Mouse (Mus musculus) adrenal gland, adult 18-20 months (tissue): Measurements from ENCODE around the gene Rabif. TPM values are rescaled to one million over a fixed set of nuclear protein-coding genes. Genes with fewer than 3 reads are reported as not detected.
"Not testable (repeated sequence)": the region's sequence is repeated elsewhere in the genome, so short reads cannot be mapped to it uniquely, and the experiment has no call there.

Experiments
- DNase-seq, 2 experiments: peaks; one replicate each; pipeline ENCODE4 v3.0.0; 2021 to 2022; ENCODE audit warnings: low spot score in 2 of 2
- total RNA-seq, 2 experiments: library from RNA; stranded (reverse); gene quantifications; 1 replicate in 1 of 2; 2 replicates in 1 of 2; pipeline ENCODE4 v1.2.3; 2021

The Rabif gene
- total RNA-seq, 2 experiments from 2014 or later = 22.0 to 27.1 TPM

DNA sequence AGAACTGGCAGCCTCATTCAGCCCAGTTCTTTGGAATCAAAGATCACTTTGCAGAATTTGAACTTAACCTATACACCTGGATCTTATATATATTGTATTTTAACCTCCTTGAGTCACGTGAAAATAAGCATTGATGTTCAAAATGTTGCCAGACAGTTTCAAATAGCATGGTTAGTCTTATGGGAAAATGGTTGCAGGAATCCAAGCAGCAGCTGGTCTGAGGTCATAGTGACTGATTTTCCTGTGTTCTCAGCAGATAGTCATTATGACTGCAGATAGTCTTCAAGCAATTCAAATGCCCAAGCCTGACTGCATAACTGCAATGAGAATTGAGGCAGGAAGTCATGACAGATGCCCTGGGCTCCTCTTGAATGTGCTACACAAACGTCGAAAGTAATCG is 17.7 kb downstream of the Rabif start:
- no peak for DNase-seq

GRCm38 (mm10) chr1:134512584-134512983 is 18.1 kb downstream of the Rabif start:
- DNase-seq = no peak

DNA sequence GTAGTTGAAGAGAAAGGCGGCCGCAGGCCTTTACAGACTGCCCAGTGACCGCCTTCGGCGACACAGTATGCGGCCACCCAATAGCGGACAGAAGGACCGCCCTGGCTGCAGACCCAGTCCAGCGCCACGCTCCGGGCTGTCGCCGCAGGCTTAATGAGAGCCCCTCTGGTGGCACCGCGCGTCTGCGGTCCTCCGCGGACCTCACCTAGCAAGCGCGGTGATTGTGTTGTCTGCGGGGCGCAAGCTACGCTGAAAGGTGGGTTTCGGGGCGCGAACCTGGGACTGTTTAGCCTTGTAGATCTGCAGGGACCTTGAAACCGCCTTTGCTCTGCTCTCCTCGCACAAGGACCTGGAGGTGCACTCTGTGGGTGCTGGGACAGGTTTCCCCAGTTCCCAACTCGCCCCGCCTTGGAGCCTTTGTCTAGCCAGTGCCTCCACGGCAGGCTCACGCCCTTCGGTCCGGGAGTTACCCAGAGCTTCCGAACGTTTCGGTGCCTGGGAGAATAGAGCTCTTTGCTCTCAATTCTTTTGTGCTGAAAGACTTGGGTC is 18.9 kb downstream of the Rabif start:
- peak; percentile 22 to 40 for DNase-seq

DNA sequence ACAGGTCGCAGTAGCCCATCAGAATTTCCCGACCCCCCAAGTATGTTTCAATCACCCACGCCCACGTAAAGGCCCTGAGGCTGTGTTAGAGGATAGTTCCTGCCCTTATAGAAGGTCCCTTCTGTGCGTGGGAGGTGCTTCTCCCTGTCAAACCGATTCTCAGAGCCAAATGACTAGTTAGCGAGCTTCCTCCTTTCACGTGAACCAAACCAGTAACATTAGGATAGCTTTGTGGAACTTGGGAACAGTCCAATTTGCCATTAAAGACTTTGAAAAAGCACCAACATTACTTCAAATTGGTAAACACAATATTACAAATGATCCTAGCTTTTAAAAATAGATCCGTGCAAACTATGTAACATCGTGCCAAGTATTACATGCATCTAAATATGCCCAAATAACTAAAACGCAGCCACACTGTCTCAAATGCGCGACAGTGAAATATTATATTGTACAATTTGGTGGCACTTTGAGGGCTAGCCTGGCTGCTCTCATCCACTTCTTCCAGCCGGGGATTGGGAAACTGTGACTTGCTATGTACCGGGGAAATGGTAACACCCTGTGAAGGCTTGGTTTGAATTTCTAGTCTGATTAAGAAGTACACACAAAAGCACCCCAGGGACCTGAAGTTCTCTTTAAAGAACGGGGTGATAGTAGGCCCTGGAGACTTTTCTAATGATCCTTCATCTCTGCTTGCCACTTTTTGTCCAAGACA is 19.6 kb downstream of the Rabif start:
- no peak for DNase-seq

GRCm38 (mm10) chr1:134515891-134516290 is 21.4 kb downstream of the Rabif start:
- no peak for DNase-seq

DNA sequence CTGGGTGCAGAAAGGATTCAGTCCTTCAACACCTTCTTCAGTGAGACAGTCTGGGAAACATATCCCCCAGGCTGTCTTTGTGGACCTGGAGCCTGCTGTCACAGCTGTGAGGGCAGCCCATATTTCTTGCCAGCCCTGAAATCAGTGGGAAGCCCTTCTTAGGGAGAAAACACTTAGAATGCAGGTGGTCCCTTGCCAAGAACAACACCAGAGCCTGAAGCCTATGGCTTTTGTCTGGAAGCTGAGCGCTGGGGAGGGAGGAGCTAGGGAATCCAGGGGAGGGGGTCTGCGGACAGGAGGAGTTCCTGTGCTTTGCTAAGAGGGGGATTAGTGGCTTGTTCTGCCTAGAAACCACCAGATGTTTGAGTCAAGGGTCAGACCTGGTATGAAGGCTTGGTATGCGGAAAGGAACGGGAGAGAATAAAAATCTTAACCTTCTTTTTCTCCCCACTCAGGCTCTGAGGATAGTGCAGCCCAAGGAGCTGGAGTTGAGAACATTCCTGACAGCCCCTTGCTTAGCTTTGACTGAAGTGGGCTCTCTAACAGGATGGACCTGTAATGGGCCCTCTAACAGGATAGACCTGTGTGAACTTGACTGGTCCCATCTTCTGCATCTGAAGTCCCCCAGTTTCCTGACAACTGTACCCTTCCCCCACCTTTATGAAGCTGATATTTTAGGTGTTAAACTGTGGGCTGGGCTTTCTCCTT is 22.2 kb downstream of the Rabif start:
- DNase-seq = no peak

DNA sequence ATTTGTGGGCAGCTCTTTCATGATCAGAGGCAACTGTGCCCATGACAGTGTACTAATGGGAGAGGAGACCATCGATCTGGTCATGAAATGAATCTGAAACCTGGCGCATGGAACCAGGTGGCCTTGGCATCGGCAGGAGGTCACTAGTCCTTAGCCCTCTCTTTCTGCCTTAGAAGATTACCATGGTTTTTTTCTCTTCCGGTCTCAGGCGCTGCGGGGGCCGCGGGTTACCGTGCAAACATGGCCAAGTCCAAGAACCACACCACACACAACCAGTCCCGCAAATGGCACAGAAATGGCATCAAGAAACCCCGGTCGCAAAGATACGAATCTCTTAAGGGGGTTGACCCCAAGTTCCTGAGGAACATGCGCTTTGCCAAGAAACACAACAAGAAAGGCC is 23.4 kb downstream of the Rabif start:
- DNase-seq = not testable (repeated sequence)

DNA sequence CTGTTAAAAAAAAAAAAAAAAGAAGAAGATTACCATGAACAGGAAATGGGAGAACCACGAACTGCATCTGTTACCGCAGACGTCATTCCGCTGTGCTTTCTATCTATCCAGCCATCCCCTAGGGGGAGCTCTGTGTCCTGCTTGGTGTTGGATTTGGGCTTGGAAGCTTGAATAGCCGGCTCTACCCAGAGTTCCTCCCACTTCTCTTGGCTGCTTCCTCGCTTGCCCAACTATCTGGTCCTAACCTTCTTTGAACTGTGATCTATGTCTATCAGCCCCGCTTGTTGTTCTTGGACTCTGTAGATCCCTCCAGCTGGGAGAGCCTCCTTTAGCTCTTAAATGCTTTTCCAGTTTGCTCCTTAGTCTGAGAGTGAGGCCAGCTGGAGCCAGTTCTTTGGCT is 24.2 kb downstream of the Rabif start:
- peak; percentile 79 to 80 for DNase-seq

GRCm38 (mm10) chr1:134519201-134519600 is 24.8 kb downstream of the Rabif start:
- not testable (repeated sequence) for DNase-seq

GRCm38 (mm10) chr1:134520001-134520721 is 25.7 kb downstream of the Rabif start:
- DNase-seq = no peak

DNA sequence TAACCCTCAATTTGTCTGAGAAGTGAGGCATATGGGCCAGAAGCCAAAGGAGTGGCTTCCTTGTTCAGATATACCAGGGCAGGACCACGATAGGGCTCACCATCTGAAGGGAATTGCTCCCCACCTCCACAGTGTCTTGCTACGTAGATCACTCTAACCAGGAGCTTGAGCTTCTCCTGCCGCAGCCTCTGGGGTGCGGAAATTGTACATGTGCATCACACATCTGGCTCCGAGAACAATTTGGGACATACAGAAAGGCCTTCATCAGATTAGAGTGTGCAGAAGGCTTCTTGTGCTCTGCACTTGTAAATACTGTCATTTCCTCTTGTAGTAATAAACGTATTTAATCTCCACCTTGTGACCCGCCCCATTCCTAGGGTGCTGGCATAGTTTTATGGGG is 26.7 kb downstream of the Rabif start:
- DNase-seq = no peak

GRCm38 (mm10) chr1:134522325-134522724 is 27.9 kb downstream of the Rabif start:
- DNase-seq = no peak

DNA sequence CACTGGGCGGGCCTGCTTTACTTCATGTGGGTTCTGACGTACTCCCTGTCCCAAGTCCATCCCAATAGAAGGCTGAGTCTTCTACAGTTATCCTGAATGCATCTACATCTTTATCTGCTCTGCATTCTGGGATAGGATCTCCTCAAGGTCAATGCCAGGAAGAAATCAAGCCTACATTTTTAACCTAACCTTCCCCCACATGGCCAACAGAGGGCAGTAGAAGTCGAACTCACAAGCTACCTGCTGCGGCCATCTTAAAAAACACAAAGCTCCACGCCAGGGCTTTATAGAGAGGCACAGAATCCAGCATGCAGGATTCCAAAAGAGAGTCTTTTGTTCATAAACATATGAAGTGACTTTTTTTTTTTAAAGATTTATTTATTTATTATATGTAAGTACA is 30.0 kb downstream of the Rabif start:
- peak in 1 of 2 experiments; percentile 30 for DNase-seq

- DNase-seq = no peak
These were observed 30.6 kb downstream of the Rabif start for GRCm38 (mm10) chr1:134525015-134525414.

- no peak for DNase-seq
These were observed 32.3 kb downstream of the Rabif start for GRCm38 (mm10) chr1:134526752-134527151.

GRCm38 (mm10) chr1:134530618-134531017 is 36.2 kb downstream of the Rabif start:
- no peak for DNase-seq

DNA sequence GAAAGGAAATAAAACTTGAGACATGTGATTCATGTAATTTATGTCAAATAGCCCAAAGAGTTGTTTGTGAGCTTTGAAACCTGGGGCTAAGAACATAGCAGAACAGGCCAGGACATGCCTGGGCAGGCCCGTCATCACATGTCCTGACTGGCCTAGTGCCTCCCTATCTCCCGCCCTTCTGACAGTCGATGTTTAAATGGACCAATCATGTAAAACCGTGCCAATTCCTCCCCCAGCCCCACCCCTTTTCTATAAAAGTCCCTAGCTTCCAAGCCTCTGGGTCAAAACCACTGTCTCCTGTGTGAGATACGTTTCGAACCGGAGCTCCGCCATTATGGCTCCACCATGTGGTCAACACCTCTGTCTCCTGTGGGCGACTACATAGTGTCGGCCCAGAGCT is 39.3 kb downstream of the Rabif start:
- not testable (repeated sequence) for DNase-seq

DNA sequence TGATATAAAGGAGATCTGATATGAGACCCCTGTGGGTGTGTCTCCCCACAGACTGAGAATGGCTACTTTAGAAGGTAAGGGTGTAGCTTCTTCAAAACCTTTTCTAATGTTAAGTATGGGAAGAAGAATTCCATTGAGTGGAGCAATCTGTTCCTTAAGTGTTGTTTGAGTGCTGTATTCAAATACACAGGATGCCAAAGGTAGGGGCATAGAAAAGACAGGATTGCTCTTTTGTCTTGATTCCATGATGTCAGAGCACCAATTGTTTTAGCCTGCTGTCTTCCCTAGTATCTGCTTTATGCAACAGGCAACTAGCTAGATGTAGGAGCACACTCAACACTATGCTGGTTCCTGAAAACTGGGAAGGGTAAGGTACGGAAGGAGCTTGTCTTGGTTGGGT is 40.6 kb downstream of the Rabif start:
- no peak for DNase-seq

DNA sequence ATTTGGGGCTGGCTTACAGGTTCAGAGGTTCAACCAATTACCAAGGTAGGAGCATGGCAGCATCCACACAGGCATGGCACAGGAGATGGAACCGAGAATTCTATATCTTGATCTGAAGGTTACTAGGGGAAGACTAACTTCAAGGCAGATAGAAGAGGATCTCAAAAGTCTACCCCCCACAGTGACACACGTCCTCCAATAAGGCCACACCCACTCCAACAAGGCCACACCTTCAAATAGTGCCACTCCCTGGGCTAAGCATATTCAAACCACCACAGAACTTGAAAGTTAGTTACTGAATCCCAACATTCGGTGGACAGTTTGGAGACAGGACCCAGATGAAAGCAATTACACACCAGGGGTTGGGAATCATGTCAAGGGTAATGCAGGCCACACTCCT is 41.1 kb downstream of the Rabif start:
- DNase-seq = no peak

DNA sequence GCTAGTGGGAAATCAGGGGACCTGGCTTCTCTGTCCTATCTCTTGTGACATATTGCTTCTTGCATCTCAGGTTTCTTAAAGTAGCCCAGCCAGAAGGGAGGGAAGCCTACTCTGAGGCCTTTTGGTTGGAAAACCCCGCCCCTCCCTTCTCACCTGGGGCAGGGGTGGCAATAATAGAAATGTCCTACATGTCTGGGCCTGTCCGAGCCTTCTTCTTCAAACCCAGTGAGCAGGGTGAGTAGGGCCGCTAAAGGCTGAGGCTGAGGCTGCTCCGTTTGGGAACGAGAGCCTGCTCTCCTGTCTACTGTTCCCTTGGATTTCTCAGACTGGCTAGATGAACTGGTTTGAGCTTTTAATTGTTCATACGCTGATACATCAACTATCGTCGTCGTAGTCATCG is 46.2 kb downstream of the Rabif start:
- no peak for DNase-seq

DNA sequence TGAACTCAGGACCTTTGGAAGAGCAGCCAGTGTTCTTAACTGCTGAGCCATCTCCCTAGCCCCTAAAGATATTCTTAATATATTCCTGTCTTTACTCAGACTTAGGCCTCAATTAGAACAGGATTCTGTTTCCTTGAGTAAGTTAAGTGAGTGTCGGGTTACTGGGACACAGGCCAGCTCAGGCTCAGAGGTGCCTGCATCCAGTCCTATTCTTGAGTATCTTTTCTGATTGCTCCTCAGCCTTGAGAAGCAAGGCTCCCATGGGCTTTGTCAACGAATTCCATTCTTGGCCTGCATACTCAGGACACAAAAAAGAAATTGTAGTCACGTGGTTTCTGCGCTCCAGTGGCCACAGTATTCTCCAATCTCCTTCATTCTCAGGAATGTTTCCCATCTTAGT is 53.8 kb downstream of the Rabif start:
- no peak for DNase-seq

DNA sequence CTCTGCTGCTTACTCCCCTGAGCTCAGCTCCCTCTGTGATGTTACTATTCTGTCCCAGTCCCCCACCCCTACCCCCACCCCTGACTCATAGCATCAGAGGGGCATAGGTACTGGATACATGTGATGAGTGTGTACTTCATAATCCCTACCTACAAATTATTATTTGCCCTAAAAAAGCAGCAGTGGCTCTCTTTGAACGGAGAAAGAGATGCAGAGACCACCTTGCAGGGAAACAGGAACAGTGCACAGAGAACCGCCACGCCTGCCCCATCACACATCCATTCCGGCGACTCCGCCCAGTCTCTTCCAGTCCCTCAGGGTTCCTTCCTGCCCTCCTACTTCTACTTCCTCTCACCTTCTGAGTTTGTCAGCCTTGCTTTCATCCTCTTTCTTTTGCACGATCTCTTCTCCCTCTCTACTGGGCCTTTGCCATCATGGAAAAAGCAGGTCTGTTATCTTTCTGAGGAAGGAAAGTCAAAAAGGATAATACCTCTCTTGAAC is 55.2 kb downstream of the Rabif start, which contains the start of gene Mgat4e:
Mgat4e (minus strand) TSS at position 51 of the 501 bp plus-strand sequence.
- DNase-seq = no peak
